Mouse (Mus musculus) intestine, embryonic 16.5 days (tissue): ENCODE measurements around the gene Rpl9-ps6. TPM values are rescaled to one million over a fixed set of nuclear protein-coding genes. Genes with fewer than 3 reads are reported as not detected.

ENCODE experiments used
- ATAC-seq: fragments of 200-750 bp; cut with Nextera tagmentation; 2 replicates; pipeline ENCODE4 v1.8.0; 2017; ENCODE audit warnings: moderate TSS enrichment, moderate library complexity
- H3K27ac ChIP-seq: fragments of 300-500 bp; sonication (generic); 2 replicates; pipeline ENCODE4 v1.5.1; 2014; ENCODE audit warnings: mild to moderate bottlenecking, low read length
- H3K27me3 ChIP-seq: fragments of 300-500 bp; sonication (generic); replicated peaks from 2 replicates; pipeline ENCODE4 v1.6.1; 2014; ENCODE audit warnings: low read length, control low read depth, mixed read lengths; ENCODE audit not compliant: control insufficient read depth, insufficient read depth
- H3K36me3 ChIP-seq: fragments of 300-500 bp; sonication (generic); 2 replicates; pipeline ENCODE4 v1.6.1; 2014; ENCODE audit warnings: low read length, control low read depth; ENCODE audit not compliant: control insufficient read depth, insufficient read depth
- H3K4me1 ChIP-seq: fragments of 300-500 bp; sonication (generic); 2 replicates; pipeline ENCODE4 v1.6.1; 2014; ENCODE audit warnings: low read length, control low read depth, mixed read lengths; ENCODE audit not compliant: control insufficient read depth, insufficient read depth
- H3K4me2 ChIP-seq: fragments of 300-500 bp; sonication (generic); 2 replicates; pipeline ENCODE4 v1.6.1; 2014; ENCODE audit warnings: low read depth, low read length, control low read depth
- H3K4me3 ChIP-seq: fragments of 300-500 bp; sonication (generic); 2 replicates; pipeline ENCODE4 v1.5.1; 2014; ENCODE audit warnings: mild to moderate bottlenecking, low read length
- H3K9ac ChIP-seq: fragments of 300-500 bp; sonication (generic); 2 replicates; pipeline ENCODE4 v1.6.1; 2014; ENCODE audit warnings: low read depth, low read length
- H3K9me3 ChIP-seq: fragments of 300-500 bp; sonication (generic); 2 replicates; pipeline ENCODE4 v1.6.1; 2016; ENCODE audit warnings: low read length, control low read depth; ENCODE audit not compliant: control insufficient read depth
- WGBS: fragments of 180-500 bp; shearing (Covaris S2); extraction: QIAGEN DNeasy Blood & Tissue Kit; methylation state at CpG from one replicate; pipeline ENCODE4 v1.1.7; 2014; 5-methylcytosine and 5-hydroxymethylcytosine counted together
- polyA plus RNA-seq: library from polyadenylated mRNA; unstranded; fragments of >200 nt; fragmentation: Nextera tagmentation; extraction: Ambion mirVana; gene quantifications from 2 replicates; pipeline ENCODE4 v1.2.1, GENCODE M21; 2015

Gene Rpl9-ps6
- polyA plus RNA-seq, 1 experiment from 2014 or later: 82.0 TPM

DNA sequence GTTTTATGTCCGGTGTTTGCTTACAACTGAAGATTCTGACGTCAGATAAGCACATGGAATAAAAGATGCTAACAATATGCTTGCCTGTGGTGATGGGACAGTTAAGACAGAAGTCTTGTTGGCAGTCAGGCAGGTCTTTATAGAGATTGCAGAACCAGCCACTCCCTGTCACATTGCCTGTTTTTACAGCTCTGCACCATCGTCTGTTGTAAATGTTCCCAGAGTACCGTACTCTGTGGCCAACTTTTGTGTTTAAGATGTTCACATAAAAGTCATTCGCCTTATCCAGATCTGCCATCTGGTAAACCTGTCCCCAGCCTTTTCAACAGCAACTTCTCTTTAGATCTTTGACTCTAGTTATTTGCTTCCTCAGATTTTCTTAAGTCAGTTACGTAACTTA lies 31.0 kb upstream of the Rpl9-ps6 start:
- WGBS: 71% methylated on average over 6 of the region's 6 CpGs
- Histone ChIP-seq H3K4me1 (no peaks in the 10 kb centered on the region), H3K9me3 (no peaks in the 10 kb centered on the region), H3K27me3 (no peaks in the 10 kb centered on the region), H3K27ac (no peak overlapping the region), H3K4me3 (no peak overlapping the region), H3K4me2 (no peak overlapping the region), H3K36me3 (peaks cover 3% of the 10 kb centered on the region; the same call in 1 of the 2 replicates), H3K9ac (no peak overlapping the region)
- ATAC-seq: no peak

DNA sequence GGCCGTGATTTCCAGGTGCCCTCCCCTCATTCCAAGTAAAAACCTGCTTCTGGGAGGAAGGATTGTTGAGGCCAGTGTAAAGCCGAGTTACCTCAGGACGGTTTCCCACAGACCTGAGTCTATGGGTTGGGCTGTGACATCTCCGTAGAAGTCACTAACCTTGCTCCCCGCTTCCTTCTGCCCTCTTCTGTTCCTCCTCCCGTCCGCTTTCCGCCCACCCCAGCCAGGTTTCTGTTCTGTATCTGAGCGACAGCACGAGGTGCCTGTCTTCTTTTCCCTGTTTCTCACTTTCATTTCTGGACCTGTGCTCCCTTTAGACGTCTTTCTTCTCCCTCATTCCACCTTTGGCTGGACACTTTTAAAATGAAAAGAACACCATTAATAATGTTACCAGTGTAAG lies 28.7 kb upstream of the Rpl9-ps6 start:
- H3K36me3 ChIP-seq: peaks cover 6% of the 10 kb centered on the region; the same call in 1 of the 2 replicates
- H3K4me1 ChIP-seq: no peaks in the 10 kb centered on the region
- no peaks in the 10 kb centered on the region for H3K9me3 ChIP-seq
- H3K4me3 ChIP-seq: no peak overlapping the region
- ATAC-seq: no peak
- 82% methylated on average over 11 of the region's 11 CpGs for WGBS
- no peak overlapping the region for H3K9ac ChIP-seq
- H3K27ac ChIP-seq: no peak overlapping the region
- H3K4me2 ChIP-seq: no peak overlapping the region
- no peaks in the 10 kb centered on the region for H3K27me3 ChIP-seq

- peaks cover 6% of the 10 kb centered on the region; the same call in 1 of the 2 replicates for H3K36me3 ChIP-seq
- no peak for ATAC-seq
- no peak overlapping the region for H3K9ac ChIP-seq
- H3K27me3 ChIP-seq: no peaks in the 10 kb centered on the region
- H3K27ac ChIP-seq: no peak overlapping the region
- H3K4me3 ChIP-seq: no peak overlapping the region
- H3K9me3 ChIP-seq: no peaks in the 10 kb centered on the region
- H3K4me1 ChIP-seq: no peaks in the 10 kb centered on the region
- 90% methylated on average over 13 of the region's 13 CpGs for WGBS
- no peak overlapping the region for H3K4me2 ChIP-seq
Measured at GRCm38 (mm10) chr19:32494611-32495010, 28.2 kb upstream of the Rpl9-ps6 start.

DNA sequence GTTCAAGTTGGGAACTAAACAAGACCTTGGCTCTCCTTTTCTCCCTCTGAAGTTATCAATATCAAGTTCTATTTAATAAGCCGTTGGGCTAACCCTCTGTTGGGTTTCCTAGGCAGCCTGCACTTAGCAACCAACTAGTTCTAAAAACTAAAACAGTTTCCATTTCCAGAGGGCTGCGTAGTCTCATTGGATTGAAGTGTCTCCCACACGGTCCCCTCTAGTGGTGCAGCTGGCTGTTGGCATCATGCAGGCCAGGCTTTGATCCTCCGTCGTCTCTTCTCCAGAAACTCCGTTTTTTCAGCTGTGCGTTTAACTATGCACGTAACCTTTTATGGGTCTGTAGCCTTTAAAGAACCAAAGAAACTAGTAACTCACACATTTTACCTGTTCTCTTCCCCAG lies 27.1 kb upstream of the Rpl9-ps6 start:
- H3K36me3 ChIP-seq: peaks cover 6% of the 10 kb centered on the region; the same call in 1 of the 2 replicates
- H3K9ac ChIP-seq: no peak overlapping the region
- no peak overlapping the region for H3K4me2 ChIP-seq
- 84% methylated on average over 8 of the region's 8 CpGs for WGBS
- ATAC-seq: no peak
- H3K9me3 ChIP-seq: no peaks in the 10 kb centered on the region
- no peaks in the 10 kb centered on the region; the same call in 1 of the 2 replicates for H3K4me1 ChIP-seq
- H3K4me3 ChIP-seq: no peak overlapping the region
- no peaks in the 10 kb centered on the region for H3K27me3 ChIP-seq
- H3K27ac ChIP-seq: no peak overlapping the region

GRCm38 (mm10) chr19:32492981-32493380 lies 26.6 kb upstream of the Rpl9-ps6 start:
- peaks cover under 1% of the 10 kb centered on the region; the same call in 1 of the 2 replicates for H3K4me1 ChIP-seq
- 91% methylated on average over 5 of the region's 5 CpGs for WGBS
- H3K4me2 ChIP-seq: no peak overlapping the region

GRCm38 (mm10) chr19:32492339-32492738 lies 26.0 kb upstream of the Rpl9-ps6 start:
- Histone ChIP-seq H3K4me2 (no peak overlapping the region), H3K36me3 (peaks cover 6% of the 10 kb centered on the region; the same call in 1 of the 2 replicates), H3K4me3 (no peak overlapping the region), H3K27me3 (no peaks in the 10 kb centered on the region), H3K27ac (no peak overlapping the region), H3K4me1 (peaks cover 5% of the 10 kb centered on the region), H3K9me3 (no peaks in the 10 kb centered on the region), H3K9ac (no peak overlapping the region)
- no peak for ATAC-seq
- WGBS: 97% methylated on average over 3 of the region's 3 CpGs

More at GRCm38 (mm10) chr19:32492981-32493380, 26.6 kb upstream of the Rpl9-ps6 start:
- no peak overlapping the region for H3K4me3 ChIP-seq
- no peak overlapping the region for H3K27ac ChIP-seq
- ATAC-seq: no peak
- peaks cover 6% of the 10 kb centered on the region; the same call in 1 of the 2 replicates for H3K36me3 ChIP-seq
- H3K9me3 ChIP-seq: no peaks in the 10 kb centered on the region
- H3K9ac ChIP-seq: no peak overlapping the region
- H3K27me3 ChIP-seq: no peaks in the 10 kb centered on the region

GRCm38 (mm10) chr19:32490976-32491375 lies 24.6 kb upstream of the Rpl9-ps6 start:
- ATAC-seq: no peak
- Histone ChIP-seq H3K4me1 (peaks cover 11% of the 10 kb centered on the region), H3K9me3 (no peaks in the 10 kb centered on the region), H3K4me2 (no peak overlapping the region), H3K4me3 (no peak overlapping the region), H3K36me3 (peaks cover 6% of the 10 kb centered on the region; the same call in 1 of the 2 replicates), H3K27me3 (no peaks in the 10 kb centered on the region), H3K9ac (no peak overlapping the region), H3K27ac (no peak overlapping the region)
- 93% methylated on average over 2 of the region's 2 CpGs for WGBS

DNA sequence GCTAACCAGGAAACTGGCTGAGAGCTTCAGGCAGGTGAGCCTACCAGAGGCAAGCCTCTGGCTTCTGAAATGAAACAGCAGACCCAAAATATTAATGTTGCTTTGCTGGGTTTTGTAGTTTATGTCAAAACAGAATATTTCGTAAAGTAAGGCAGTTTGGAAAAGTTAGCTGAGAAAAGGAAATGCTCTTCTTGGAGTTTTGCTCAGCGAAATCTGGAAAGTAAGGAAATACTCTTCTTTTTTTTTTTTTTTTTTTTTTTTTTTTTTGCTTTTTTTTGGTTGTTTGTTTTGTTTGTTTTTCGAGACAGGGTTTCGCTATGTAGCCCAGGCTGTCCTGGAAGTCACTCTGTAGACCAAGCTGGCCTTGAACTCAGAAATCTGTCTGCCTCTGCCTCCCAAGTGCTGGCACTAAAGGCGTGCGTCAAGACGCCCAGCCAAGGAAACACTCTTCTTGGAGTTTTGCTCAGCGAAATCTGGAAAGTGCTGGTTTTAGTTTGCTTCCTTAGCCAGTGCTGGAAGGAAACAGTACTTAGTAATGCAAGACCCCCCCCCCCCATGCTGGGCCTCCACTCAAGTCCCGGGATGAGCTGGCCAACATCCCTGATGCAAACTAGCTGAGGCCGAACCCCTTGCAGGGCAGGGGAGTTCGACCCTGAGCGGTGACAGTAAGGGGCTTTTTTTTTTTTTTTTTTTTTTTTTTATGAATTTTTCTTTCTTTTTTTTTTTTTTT lies 23.0 kb upstream of the Rpl9-ps6 start:
- 89% methylated on average over 12 of the region's 12 CpGs for WGBS
- ATAC-seq: no peak

GRCm38 (mm10) chr19:32487595-32488255 lies 21.3 kb upstream of the Rpl9-ps6 start:
- 75% methylated on average over 8 of the region's 8 CpGs for WGBS
- no peak for ATAC-seq
- no peak overlapping the region for H3K27ac ChIP-seq
- H3K27me3 ChIP-seq: no peaks in the 10 kb centered on the region
- no peak overlapping the region for H3K9ac ChIP-seq
- peak overlapping the region; percentile 86 for H3K4me2 ChIP-seq
- H3K36me3 ChIP-seq: peaks cover 6% of the 10 kb centered on the region; the same call in 1 of the 2 replicates
- peaks cover 16% of the 10 kb centered on the region for H3K4me1 ChIP-seq
- H3K9me3 ChIP-seq: no peaks in the 10 kb centered on the region
- H3K4me3 ChIP-seq: peak overlapping the region; percentile 83

More for the DNA sequence above, 23.0 kb upstream of the Rpl9-ps6 start:
- no peaks in the 10 kb centered on the region for H3K27me3 ChIP-seq
- no peaks in the 10 kb centered on the region for H3K9me3 ChIP-seq
- H3K36me3 ChIP-seq: peaks cover 6% of the 10 kb centered on the region; the same call in 1 of the 2 replicates
- no peak overlapping the region for H3K27ac ChIP-seq
- peaks cover 16% of the 10 kb centered on the region for H3K4me1 ChIP-seq
- H3K4me2 ChIP-seq: no peak overlapping the region
- H3K9ac ChIP-seq: no peak overlapping the region
- no peak overlapping the region for H3K4me3 ChIP-seq
